Mouse (Mus musculus): ENCODE measurements around the gene Ptar1.

Gene Ptar1

DNA sequence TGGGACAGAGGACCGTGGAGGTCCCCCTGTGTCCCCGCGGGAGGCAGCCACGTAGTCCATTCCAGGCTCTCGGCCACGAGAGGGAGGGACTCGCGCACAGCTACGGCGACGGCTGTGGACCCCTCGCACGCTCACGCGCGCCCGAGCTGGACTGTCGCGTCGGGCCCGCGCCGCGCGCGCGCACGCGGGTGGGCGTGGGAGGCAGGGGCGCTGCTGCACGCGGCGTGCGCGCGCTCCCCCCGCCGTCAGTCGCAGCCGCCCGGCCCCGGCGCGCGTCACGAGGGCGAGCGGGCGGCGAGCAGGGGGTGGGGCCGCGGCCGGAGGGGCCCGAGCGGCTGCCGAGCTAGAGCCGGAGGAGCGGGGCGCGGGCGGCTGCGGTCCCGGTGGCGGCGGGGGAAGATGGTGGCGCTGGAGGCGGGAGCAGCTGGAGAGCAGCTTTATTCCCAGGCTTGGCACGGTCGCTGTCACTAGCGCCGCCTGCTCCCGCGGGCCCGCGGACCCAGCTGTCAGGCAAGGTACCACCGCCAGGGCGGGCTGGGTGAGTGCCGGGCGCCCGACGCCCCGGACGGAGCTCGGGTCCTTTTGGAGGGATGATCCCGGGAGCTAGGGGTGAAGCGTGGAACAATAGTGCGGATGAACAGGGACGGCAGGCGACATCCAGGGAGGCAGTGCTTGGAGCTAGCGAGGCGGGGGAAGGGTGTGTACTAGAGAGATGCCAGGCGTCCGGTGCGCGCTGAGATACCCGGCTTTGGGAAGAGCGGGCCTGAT is 71.5 kb downstream of the Ptar1 start, which contains the start of gene Apba1:
Apba1 (plus strand) TSS at position 334 of the 768 bp plus-strand sequence.
- peak; percentile 38 to 71 for DNase-seq (ENCODE audit: low spot score in 2 of 2)

GRCm38 (mm10) chr19:23759322-23759945 is 72.2 kb downstream of the Ptar1 start:
- peak; percentile 27 to 52 for DNase-seq (ENCODE audit: low spot score in 2 of 2)

- no peak for DNase-seq (ENCODE audit: low spot score in 2 of 2)
These were observed 76.1 kb downstream of the Ptar1 start for GRCm38 (mm10) chr19:23763371-23763770.

- no peak for DNase-seq (ENCODE audit: low spot score in 2 of 2)
These were observed 76.8 kb downstream of the Ptar1 start for GRCm38 (mm10) chr19:23764051-23764450.

GRCm38 (mm10) chr19:23768864-23769263 is 81.6 kb downstream of the Ptar1 start:
- no peak for DNase-seq (ENCODE audit: low spot score in 2 of 2)

DNA sequence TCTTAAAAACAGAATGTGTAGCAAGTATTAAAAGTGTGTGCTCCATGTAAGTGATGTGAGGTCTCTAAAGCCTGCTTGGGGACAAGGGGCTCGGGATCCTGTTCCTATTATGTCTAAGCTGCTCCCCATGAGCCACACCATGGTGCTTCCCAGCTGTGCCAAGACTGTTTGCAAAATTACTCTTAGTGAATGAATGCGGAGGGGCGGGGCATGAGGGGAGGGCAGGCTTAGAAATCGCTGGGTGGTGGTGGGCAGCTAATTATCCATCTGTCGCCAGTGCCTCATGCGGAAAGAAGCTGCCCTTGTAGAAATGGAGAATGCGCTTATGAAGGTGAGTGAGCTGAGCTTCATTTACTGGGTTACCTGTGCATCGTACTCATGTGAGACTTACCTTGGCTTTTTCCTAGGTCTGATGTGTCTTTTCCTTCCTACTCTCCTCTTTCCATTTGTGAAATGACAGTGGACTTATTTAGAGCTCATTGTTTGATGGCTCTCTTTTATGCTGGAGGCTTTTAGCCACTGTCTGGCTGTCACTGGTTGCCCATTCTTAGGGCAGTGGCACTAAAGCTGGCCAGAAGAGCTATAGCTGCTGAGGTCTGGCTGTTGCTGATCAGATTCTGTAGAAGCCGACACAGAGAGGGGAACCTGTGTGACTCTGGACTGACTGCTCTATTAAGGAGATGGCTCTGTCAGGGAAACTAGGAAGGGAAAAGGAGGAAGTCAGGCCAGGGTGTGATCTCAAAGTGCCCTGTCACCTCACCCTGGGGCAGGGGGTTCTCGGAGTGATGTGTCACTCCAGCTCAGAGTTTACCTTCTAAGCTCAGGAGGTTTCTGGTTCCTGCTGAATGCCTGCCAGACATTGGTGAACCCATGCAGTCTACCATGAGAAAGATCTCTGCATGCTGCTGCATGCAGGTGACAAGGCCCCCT is 83.5 kb downstream of the Ptar1 start:
- DNase-seq (ENCODE audit: low spot score in 2 of 2): no peak

DNA sequence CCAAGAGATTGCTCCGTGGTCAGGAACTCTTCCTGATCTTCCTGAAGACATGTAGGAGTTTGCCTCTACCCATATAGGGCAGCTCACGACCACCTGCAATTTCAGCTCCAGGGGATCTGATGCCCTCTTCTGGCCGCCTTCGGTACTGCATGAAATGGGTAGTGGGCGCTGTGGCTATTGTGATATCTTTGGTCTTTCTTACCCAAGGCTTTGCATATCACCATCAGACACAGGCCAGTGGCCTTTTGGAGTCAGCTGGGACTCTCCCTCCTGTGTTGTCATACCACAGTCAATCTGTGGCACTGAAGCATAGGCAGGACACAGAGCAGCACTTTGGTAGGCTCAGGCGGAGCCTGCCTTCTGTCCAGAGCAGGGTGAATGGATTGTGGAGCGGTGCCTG is 84.7 kb downstream of the Ptar1 start:
- DNase-seq (ENCODE audit: low spot score in 2 of 2): no peak

GRCm38 (mm10) chr19:23775356-23775755 is 88.1 kb downstream of the Ptar1 start:
- no peak for DNase-seq (ENCODE audit: low spot score in 2 of 2)

DNA sequence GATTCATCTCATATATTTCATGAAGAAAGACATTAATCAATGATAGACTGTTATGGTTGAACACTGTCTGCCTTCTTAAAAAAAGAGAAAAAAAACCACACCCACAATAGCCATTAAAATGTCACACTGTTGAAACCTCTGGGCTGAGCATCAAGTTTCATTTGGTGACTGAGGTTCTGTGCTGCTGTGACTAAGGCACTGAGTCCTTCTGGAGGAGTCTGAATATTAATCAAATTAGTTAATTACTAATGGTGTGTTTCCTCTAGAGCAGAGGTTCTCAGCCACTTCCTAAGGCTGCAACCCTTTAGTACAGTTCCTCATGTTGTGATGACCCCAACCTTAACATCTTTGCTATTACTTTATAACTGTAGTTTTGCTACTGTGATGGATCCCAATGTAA is 91.9 kb downstream of the Ptar1 start:
- DNase-seq (ENCODE audit: low spot score in 2 of 2): no peak

- DNase-seq (ENCODE audit: low spot score in 2 of 2): no peak
These were observed 92.9 kb downstream of the Ptar1 start for GRCm38 (mm10) chr19:23780105-23780504.

Measured in left cerebral cortex, adult 9 months (tissue).